Mouse (Mus musculus) layer of hippocampus, postnatal 36 days (tissue): ENCODE measurements at regions not wholly inside any gene's neighbourhood (a gene's known extent, or its start where the extent isn't known, plus 50 kb on each side); places are given as distances from the start of the nearest gene placed in this dataset.

Experiments used
- DNase-seq, 2 experiments: peaks; one replicate each; pipeline ENCODE4 v3.0.0; 2022

- DNase-seq, result no peak
Observed at GRCm38 (mm10) chr10:126634731-126635130, 266.4 kb downstream of the Atp23 start.

- no peak for DNase-seq
Observed at GRCm38 (mm10) chr10:126628057-126628456, 273.1 kb downstream of the Atp23 start.

- DNase-seq, result no peak
Observed at GRCm38 (mm10) chr10:126625466-126625865, 275.7 kb downstream of the Atp23 start.

GRCm38 (mm10) chr10:126620802-126621201 is 280.4 kb downstream of the Atp23 start:
- no peak for DNase-seq

- no peak for DNase-seq
Observed at GRCm38 (mm10) chr10:126619970-126620369, 281.2 kb downstream of the Atp23 start.

GRCm38 (mm10) chr10:126612226-126612625 is 288.9 kb downstream of the Atp23 start:
- no peak for DNase-seq

- DNase-seq, result no peak
Observed at GRCm38 (mm10) chr10:126610506-126610905, 290.6 kb downstream of the Atp23 start.

- DNase-seq, result no peak
Observed at GRCm38 (mm10) chr10:126599686-126600085, 301.5 kb downstream of the Atp23 start.

GRCm38 (mm10) chr10:126568155-126568554 is 333.0 kb downstream of the Atp23 start:
- no peak for DNase-seq

- DNase-seq, result no peak
Observed at GRCm38 (mm10) chr10:126565326-126565725, 335.8 kb downstream of the Atp23 start.

GRCm38 (mm10) chr10:126555080-126555479 is 346.1 kb downstream of the Atp23 start:
- DNase-seq, result no peak

GRCm38 (mm10) chr10:126531950-126532349 is 369.2 kb downstream of the Atp23 start:
- DNase-seq, result no peak

GRCm38 (mm10) chr10:126531368-126531767 is 369.8 kb downstream of the Atp23 start:
- DNase-seq, result no peak

- DNase-seq, result no peak
Observed at GRCm38 (mm10) chr10:126528801-126529200, 372.4 kb downstream of the Atp23 start.

GRCm38 (mm10) chr10:126526186-126526585 is 375.0 kb downstream of the Atp23 start:
- no peak for DNase-seq

- no peak for DNase-seq
Observed at GRCm38 (mm10) chr10:126521836-126522815, 379.0 kb downstream of the Atp23 start.

GRCm38 (mm10) chr10:126520973-126521372 is 380.2 kb downstream of the Atp23 start:
- DNase-seq, result no peak

GRCm38 (mm10) chr10:126513185-126513584 is 388.0 kb downstream of the Atp23 start:
- DNase-seq, result no peak

GRCm38 (mm10) chr10:126511511-126511910 is 389.6 kb downstream of the Atp23 start:
- peak; percentile 90 for DNase-seq

GRCm38 (mm10) chr10:126505988-126506387 is 395.2 kb downstream of the Atp23 start:
- no peak for DNase-seq

- no peak for DNase-seq
Observed at GRCm38 (mm10) chr10:126502013-126502688, 399.0 kb downstream of the Atp23 start.

- no peak for DNase-seq
Observed at GRCm38 (mm10) chr10:126498726-126499125, 402.4 kb downstream of the Atp23 start.

- no peak for DNase-seq
Observed at GRCm38 (mm10) chr10:126493734-126494133, 407.4 kb downstream of the Atp23 start.

- no peak for DNase-seq
Observed at GRCm38 (mm10) chr10:126492211-126492610, 408.9 kb downstream of the Atp23 start.
